Mouse (Mus musculus) heart, postnatal 14 days (tissue): ENCODE results near the gene Serac1. TPM values are rescaled to one million over a fixed set of nuclear protein-coding genes. Genes with fewer than 3 reads are reported as not detected.
"Not testable (repeated sequence)": the region's sequence is repeated elsewhere in the genome, so short reads cannot be mapped to it uniquely, and the experiment has no call there.

Experiments
- DNase-seq, 2 experiments: peaks; one replicate each; pipeline ENCODE4 v3.0.0; 2021 to 2022
- intact Hi-C: fragments of 180-260 bp; cut with DNase I; formaldehyde crosslinking; loops from one replicate; pipeline ENCODE4 v1.15.1; 2025
- total RNA-seq, 2 experiments: library from RNA; stranded (reverse); gene quantifications; 2 replicates each; pipeline ENCODE4 v1.2.3; 2021

The Serac1 gene
- total RNA-seq, 2 experiments from 2014 or later, result 7.6 to 7.9 TPM

DNA sequence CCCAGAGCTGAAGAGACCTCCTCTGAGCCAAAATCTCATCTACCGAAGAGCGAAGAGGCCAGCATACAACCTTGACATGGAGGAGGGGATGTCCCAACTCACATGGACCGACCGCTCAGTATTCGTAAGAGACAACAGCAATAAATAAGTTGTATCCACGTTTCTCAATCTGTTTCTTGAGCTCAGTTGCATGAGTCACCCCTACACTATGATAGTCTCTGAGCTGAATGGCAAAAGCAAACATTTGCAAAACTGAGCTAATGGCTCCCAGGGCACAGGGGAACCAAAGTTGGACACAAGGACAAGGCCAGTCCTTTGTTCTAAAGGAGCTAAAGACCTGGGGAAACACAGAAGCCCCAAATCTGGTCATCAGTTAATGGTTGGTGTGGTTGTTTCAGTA is 9.7 kb downstream of the Serac1 start:
- intact Hi-C loops, result no loop called here
- DNase-seq, result no peak

DNA sequence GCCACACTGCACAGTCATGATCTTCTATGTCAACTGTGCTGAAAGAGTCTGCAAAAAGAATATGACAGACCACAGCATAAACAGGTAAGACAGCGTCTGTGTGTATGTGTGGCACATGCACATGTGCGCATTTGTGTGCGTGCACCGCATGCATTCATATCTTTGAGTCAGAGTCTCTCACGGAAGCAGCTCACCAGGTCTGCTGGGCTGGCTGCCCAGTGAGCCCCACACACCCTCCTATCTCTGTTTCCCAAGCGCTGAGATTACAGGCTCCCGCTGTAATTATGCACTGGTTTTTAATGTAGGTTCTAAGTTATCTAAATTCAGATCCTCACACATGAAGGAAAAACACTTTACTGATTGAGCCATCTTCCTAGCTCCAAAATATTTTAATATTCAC is 11.9 kb downstream of the Serac1 start:
- no peak for DNase-seq
- intact Hi-C loops, result no loop called here

DNA sequence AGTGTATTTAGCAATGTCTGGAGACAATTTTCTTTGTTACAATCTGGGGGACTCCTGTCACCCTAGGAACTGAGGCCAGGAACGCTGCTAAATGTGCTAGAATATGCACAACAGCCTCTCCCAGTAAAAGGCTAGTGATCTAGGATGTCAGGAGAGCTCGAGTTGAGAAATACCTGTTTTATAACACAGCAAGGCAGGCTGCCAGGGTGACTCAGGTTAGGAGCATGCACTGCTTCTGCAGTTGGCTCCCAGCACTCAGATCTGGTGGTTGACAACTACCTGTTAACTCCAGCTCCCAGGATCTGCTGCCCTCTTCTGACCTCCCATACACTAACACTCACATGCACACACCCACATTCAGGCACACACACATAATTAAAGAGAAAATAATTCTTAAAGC is 13.5 kb downstream of the Serac1 start:
- DNase-seq, result no peak
- intact Hi-C loops, result no loop called here

DNA sequence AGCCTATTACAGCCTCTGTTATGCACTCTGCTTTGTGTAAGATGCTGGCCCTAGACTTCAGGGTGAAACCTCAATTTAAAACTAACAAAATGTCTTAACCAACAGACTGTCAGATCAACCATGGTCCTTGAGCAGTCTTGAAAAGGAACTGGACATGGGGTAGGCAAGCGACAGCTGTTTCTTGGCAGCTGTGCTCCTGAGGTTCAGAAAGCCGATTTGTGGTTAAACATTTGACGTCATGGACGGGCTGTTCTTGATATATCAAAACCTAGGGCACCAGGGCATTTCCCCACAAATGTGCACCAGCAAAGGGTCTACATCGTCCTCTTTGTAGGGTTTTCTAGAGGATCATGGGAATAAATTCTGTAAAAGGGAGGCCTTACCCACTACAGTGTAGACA is 16.0 kb downstream of the Serac1 start:
- intact Hi-C loops, result no loop called here
- DNase-seq, result no peak

DNA sequence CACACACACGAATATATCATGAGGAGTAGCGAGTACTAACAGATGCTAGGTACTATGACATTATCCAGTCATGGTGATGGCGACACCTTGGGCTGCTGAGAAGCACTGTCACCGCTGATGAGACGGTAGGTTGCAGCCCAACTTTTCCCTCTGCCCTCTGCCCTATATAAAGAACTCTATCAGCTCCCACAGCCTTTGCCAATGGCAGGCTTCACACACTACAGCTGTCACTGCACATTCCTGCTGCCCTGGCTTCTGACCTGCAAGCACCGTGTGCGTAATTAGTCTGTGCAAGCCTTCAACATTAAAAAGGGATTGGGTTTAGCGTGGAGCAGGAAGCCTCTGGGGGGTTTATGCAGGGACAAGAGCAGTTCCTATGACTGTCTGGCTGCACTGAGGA is 16.7 kb downstream of the Serac1 start:
- intact Hi-C loops, result no loop called here
- DNase-seq, result peak in 1 of 2 experiments; percentile 10

DNA sequence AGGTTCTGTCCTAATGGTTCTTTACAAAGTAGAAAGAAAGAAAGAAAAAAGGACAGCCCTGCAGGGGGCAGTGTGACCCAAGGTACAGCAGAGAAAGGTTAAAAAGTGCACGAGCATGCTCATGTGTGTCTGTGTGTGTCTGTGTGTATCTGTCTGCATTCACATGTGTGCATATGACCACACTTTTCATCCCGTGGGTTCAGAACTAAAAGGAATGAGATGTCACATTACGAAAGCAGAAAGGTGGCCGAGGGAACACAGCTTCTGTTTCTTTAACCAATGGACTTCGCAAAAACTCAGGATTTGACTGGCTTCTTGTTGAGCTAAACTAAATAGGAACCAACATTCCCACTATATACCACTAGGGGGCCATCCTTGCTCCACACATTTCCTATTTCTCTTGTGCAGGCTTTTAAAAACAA is 24.6 kb downstream of the Serac1 start:
- intact Hi-C loops, result no loop called here
- peak; percentile 37 to 64 for DNase-seq

DNA sequence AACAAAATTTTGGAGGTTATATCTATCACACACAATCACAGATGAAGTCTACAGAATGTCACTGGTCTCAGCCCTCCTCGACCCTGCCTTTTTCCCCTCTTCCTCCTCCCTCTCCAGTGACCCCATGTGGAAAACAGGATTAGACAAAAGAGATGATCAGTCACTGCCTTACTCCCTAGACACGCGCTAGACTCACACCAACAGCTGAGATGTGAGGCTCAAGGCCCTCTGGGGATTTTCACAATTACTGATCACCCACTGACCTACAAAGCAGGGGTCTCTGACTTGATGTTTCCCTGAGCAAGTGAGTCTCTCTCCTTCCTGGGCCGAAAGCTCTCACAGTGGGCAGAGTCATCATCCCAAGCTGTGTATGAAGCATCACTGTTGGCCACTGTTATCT is 26.7 kb downstream of the Serac1 start:
- intact Hi-C loops, result no loop called here
- DNase-seq, result no peak

DNA sequence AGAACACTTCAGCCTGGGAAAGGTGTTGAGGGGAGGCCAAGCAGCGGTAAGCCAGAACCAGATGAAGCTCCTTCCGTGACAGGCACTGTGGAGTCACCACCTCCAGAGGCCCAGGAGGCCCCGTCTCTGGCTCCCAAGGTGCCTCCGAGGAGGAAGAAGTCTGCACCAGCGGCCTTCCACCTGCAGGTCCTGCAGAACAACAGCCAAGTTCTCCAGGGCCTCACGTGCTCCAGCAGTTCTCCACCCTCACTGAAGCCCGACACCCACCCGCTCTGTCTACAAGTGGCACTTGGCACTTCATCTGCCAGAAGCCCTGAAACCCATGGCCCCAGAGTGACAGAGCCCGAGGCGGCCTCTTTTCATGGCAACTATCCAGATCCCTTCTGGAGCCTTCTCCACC is 42.0 kb downstream of the Serac1 start:
- intact Hi-C loops, result no loop called here
- peak in 1 of 2 experiments; percentile 28 for DNase-seq

DNA sequence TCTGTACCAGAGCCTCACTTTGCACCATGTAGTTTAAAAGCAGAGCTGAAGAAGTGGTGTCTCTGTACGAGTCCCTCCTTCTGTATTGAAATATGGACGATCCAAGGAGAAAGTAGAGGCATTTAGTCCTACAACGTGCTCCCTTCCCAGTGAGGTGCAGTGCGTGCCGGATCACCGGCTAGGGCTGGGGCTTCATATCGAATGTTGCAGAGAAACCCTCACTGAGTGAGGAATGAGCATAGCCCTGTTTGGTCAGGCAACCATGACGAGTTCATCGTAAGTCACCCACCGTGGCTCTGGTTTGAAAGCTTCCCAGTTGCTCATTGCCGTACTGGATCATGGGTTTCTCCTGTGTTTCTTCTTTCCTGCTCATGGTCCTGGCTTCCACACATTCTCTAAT is 42.7 kb downstream of the Serac1 start:
- intact Hi-C loops, result no loop called here
- no peak for DNase-seq

DNA sequence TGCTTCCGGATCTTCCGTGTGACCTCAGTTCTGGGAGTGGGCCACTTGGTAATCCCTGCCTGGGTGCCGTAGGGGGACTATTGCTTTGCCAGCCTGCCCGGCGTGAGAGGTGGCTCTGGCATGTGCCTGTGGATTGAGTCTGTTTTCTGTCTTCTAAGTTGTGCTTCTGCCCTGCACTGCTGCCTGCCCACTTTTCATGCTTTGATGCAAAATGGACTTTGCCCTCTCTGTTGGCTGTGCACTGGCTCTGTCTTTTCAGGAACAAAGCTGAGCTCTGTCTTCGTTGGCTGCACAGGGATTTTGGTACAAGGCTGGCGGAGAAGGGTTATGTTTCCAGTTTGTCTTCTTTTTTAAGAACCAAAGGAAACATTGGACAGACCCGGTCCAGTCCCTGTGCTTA is 43.1 kb downstream of the Serac1 start:
- DNase-seq, result no peak
- intact Hi-C loops, result no loop called here

DNA sequence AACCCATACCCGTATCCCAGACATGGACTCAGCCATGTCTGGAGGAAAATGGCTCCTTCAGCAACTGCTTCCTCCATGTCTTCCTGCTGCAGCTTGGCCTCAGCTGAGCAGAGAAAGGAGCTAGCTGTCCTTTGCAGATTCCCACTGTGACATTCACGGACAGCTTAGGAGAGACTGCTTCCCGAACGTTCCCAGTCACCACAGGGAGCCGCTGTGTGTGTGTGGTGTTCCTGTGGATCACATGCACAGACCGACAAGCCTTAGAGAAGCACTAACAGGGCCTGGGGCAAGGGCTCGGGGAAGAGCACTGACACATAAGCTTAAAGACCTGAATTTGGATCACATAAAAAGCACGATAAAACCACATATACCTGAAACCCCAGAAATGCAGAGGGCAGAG is 43.9 kb downstream of the Serac1 start:
- intact Hi-C loops, result no loop called here
- no peak for DNase-seq

DNA sequence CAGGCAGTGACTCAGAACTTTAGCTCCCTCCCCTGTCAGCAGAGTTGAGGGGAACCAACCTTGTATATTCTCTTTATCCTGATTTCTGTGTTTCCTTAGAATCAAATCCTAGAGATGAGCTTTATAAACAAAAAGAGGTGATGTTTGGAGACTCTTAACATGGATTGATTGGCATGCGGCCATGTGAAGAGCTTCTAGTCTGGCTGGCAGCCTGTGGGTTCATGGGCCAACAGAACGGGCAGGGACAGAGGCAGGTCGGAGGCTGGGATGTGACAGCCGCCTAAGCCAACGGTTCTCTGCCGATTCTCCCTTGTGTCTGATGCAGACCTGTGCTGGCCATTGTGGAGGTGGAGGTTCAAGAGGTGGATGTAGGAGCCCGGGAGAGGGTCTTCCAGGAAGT is 53.7 kb downstream of the Serac1 start:
- DNase-seq, result no peak
- intact Hi-C loops, result no loop called here

DNA sequence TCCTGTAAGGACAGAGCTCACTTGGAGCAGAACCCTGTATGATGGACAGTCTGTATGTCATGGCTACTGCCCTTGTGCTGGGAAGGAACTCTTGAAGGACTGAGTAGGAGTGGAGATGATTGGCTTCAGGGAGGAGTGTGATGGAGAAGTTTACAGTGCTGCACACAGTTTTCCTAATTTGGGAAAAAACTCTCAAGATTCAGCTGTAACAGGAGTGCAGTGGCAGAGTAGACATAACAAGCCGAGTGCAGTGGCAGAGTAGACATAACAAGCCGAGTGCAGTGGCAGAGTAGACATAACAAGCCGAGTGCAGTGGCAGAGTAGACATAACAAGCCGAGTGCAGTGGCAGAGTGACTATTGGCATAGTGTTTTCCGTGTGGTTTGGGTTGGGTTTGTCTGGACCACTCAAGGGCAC is 58.2 kb downstream of the Serac1 start:
- DNase-seq, intact Hi-C loops: not testable (repeated sequence)

DNA sequence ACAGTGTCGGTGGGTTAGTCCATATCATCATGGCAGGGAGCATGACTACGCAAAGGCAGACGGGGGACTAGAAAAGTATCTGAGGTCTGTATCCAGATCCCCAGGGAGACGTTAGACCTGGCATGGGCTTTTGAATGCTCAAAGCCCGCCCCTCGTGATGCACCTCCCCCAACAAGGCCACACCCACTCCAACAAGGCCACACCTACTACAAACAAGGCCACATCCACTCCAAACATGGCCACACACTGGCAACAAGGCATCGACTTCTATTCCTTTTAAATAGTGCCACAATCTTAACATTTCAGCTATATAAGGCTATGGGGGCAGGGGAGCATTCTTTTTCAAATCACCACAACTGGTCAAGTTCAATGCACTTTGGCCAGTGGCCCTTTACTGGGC is 58.9 kb downstream of the Serac1 start:
- no peak for DNase-seq
- intact Hi-C loops, result no loop called here

DNA sequence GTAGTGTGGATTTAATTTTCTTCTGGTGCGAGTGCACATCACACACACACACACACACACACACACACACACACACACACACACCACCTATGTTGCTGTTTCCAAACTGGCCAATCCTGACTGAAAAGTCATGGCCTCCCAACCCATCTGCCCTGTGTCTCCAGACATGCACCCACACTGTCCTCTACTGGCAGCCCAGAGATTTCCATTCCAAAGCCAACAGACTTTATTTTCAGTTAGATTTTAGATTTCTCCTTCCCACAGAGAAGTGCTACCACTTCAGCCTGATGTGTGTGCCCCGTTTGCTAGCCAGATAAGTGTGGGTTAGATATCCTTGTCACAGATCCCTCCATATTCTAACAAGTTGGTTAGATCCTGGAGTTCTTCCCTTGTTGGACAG is 59.8 kb downstream of the Serac1 start:
- intact Hi-C loops, result loop anchor here (1.0 to 5.0 kb wide), 2 partner anchors 78 to 222 kb away; partner anchors contain the start of gene Synj2
- peak; percentile 62 to 72 for DNase-seq

DNA sequence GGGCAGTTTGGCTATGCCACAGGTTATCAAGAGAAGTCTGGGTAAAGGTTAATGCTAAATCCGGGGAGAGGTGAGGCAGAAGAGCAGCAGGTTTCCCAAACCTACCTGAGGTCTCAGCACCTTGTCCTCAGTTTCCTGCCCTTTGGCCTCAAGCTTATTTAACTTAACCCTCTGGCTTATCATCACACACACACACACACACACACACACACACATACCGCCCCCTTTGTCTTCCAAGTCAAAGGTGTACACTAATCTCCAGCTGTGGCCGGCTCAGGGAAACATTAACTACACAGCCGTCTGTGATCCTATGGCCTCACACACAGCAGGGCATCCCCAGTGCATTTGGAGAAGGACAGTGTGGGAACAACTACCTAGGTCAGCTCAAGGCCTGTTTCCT is 61.2 kb downstream of the Serac1 start:
- DNase-seq, result no peak
- intact Hi-C loops, result loop anchor here (5.0 kb wide), 1 partner anchor 221 kb away; no protein-coding TSS in a partner anchor

DNA sequence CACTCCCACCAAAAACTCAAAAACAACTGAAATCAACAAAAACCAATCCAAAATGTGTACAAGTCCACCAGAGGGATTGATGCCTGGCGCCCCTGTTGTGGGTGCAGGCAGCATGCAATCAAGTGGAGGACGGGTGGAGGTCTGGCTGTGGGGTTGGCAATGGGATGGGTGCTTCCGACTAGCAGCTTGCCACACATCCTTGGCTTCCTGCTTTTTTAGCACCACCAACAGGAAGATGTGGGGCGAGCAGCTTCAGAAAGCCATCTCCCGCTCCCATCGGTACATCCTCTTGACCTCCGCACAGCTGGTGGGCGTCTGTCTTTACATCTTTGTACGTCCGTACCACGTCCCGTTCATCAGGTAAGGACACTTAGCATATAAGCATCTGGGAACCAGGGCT is 62.3 kb downstream of the Serac1 start:
- no peak for DNase-seq
- intact Hi-C loops, result loop anchor here (2.0 to 5.0 kb wide), 2 partner anchors 38 to 220 kb away; no protein-coding TSS in a partner anchor

DNA sequence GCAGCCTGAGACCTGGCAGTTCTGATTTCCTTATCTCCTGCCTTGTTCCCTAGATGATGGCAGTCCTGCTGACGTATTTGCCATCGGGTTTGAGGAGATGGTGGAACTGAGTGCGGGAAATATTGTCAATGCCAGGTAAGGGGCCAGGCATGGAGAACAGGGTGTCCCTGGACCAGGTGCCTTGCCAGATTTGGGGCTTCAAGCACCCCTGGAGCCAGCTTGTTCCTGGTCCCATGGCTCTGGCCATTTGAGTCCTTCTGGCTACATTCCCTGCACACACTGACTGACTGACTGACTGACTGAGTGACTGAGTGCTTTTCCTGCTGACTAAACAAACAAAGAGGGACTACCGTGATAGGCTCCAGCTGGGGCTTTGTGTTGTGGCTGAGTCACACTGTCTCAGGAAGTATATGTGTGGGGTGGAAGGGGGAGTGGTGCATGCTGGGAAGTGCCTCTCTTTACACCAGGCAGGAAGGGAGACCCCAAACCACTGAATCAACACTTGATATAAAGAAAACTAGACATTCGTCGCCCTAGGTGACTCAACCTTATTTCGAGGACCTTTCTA is 63.2 kb downstream of the Serac1 start:
- intact Hi-C loops, result loop anchor here (2.0 to 5.0 kb wide), 2 partner anchors 37 to 219 kb away; no protein-coding TSS in a partner anchor
- no peak for DNase-seq

DNA sequence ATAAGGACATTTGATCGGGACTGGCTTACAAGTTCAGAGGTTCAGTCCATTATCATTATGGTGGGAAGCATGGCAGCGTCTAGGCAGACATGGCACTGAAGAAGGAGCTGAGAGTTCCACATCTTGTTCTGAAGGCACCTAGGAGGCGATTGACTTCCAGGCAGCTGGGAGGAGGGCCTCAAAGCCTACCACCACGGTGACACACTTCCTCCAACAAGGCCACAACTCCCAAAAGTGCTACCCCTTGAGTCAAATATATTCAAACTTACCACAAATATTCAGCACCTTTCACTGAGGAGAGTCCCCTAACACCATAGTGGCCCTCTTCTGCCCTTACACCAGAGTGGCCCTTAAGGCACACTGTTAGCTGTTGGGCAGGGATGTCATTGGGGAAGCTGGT is 64.6 kb downstream of the Serac1 start:
- intact Hi-C loops, result loop anchor here (5.0 kb wide), 1 partner anchor 218 kb away; no protein-coding TSS in a partner anchor
- DNase-seq, result no peak

DNA sequence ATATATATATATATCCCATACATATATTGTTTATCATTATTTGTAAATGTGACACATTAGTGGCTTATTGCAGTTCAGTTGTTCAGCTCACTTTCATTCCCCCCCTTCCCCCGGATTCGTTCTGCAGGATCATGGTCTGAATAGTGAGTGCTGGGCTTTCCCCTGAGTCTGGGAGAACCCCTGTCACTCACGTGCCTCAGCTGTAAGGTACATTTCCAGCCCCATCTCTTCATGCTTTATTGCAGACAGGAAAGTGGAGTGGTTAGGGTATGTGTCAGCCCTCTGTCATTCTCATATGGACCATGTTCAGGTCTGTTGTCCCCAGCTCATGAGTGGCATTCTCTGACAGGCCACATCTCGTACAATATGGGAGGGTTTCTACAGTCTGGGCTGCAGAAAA is 66.5 kb downstream of the Serac1 start:
- intact Hi-C loops, result no loop called here
- DNase-seq, result no peak

DNA sequence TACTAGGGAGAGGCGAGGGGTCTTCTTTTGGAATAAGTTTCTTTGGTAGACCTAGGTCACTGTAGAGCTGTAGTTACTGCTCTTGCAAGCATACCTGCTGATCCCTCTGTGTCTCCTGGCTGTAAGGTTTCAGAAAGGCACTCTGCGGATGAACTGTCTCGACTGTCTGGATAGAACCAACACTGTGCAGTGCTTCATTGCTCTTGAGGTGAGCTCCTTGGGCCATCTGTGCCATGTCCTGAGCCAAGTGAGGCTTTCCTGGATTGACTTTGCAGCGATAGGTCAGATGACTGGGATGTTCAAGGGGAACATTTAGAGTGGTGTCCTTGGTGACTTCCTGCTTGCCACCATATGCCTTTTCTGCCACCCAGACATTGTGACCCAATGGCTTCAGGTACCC is 69.9 kb downstream of the Serac1 start:
- DNase-seq, result no peak
- intact Hi-C loops, result no loop called here

DNA sequence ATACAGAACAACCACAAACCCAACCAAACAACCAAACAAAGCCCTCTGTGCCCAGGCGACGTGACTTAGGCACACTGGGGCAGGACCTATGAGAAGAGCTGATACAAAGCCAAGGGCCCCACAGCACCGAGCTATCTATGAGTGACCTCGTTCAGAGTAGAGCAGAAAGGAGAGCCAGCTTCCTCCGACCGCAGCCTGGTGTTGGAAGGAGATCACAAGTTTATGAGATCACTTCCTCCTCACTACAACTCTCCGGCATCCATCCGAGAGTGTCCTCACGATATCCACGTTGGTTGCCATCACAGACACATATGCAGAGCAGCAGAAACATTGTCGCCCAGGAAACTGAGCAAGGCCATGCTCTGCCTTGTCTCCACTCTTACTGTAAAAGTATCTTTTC is 71.0 kb downstream of the Serac1 start:
- DNase-seq, result no peak
- intact Hi-C loops, result no loop called here

DNA sequence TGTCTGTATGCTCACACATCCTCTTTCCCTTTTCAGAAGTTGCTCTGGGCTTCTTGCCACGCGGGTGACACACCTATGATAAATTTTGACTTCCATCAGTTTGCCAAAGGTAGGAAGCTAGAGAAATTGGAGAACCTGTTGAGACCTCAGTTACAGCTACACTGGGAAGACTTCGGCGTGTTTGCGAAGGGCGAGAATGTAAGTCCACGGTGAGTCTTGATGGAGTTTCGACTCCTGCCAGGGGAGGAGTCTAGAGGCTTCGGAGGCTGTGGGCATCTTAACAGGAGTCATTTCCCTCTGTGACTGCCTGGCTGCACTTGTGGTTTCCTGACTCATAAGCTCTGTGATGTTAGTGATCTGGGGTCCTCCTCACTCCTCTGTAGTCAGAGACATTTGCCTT is 71.6 kb downstream of the Serac1 start:
- DNase-seq, result no peak
- intact Hi-C loops, result no loop called here
